Mouse (Mus musculus) T-cell, adult 2 months (primary cell): ENCODE measurements around the gene Irf8.
A peak's percentile ranks its signal among the peaks of the same experiment; 100 is the strongest.

Experiments
- DNase-seq: peaks from one replicate; pipeline ENCODE4 v3.0.0; 2022; ENCODE audit warnings: low spot score

Irf8 gene

GRCm38 (mm10) chr8:120735770-120736481 lies at the start of gene Irf8:
Irf8 (plus strand) TSS chr8:120736358.
- DNase-seq, result peak; percentile 86

GRCm38 (mm10) chr8:120686576-120686975 lies 49.6 kb upstream of the Irf8 start:
- no peak for DNase-seq

- no peak for DNase-seq
Measured at GRCm38 (mm10) chr8:120687786-120688185, 48.4 kb upstream of the Irf8 start.

DNA sequence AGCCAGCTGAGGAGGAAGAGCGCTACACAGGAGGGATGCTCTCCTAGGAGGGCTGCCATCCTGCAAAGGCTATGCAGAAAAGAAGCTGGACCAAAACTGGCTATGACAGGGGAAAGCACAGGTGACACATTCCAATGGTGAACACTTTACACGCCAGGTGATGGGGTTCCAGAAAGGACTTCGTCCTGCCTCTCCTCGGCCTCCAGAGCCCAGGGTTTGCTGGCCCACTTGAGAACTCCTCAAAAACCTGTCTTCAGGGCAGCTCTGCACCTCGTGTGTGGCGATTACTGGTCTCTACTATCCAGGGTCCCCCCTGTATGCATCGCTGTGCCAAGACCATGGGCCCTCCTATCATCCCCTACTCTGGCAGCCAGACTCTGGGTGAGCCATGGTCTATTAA lies 47.6 kb upstream of the Irf8 start:
- DNase-seq, result no peak

GRCm38 (mm10) chr8:120692934-120693333 lies 43.2 kb upstream of the Irf8 start:
- no peak for DNase-seq

- DNase-seq, result no peak
Measured at GRCm38 (mm10) chr8:120693861-120694493, 42.2 kb upstream of the Irf8 start.

DNA sequence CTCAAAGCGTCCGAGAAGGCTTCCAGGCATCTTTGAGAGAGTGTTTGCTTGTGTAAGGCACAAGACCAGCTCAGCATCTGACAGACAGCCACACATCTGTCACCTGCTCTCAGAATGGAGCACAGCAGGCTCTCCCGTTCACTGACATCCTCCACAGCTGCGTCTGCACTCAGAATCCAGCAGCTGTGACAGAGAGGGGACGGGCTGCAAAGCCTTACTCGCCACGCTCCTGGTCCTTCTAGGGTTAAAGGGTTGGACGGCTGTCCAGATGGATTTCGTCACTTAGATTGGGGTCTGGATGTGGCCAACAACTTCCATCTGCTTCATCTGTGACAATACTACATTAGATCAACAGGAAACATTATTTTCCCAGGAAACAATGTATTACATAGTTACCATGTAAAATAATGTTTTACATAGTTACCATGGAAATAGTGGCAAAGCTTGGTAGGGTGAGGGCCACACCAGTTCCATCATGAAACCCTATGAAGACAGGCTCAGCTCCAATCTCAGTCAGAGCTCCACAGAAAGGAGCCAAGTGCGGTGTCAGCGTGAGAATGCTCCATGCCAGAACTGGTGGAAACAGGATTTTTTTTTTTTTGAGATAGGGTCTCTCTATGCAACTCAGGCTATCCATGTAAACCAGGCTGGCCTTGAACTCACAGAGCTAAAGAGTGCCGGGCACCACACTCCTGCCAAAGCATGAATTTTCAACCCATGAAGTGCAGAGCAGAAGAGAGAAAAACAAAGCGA lies 39.6 kb upstream of the Irf8 start:
- no peak for DNase-seq

DNA sequence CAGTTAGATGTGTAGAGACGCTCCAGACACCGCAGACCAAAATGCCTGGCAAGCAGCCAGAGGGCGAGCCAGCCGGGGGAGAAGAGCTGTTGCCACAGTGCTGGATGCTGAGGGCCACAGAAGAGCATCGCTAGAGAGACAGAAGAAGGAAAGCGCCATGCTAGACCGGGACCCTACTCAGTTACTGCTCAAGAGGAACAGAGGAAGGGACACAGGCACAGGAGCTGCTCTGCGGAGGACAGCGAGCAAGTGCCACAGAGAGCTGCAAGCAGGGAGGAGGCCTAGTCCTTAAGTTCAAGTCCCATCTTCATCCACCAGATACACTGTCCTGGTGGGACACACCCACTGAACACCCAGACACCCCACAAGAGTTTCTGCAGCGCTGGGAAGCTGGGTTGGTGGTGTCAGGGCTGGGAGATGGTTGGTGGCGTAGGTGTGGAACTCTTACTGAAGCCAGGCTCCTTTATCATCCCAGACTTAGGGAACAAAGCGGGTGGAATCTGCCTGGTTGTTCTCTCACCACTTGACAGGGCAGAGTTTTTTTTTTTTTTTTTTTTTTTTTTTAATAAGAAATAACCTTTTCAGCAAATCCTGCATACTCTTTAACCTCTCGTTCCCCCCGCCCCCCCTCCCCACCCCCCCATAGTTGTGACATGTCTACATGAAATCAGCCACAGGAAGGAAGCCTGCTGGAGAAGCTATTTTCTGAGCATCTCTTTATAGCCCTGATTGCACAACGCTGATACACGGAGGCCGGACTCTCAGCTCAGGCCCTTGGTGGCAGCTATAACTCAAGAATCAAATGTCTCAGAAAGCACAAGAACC lies 38.8 kb upstream of the Irf8 start:
- DNase-seq, result peak; percentile 58

DNA sequence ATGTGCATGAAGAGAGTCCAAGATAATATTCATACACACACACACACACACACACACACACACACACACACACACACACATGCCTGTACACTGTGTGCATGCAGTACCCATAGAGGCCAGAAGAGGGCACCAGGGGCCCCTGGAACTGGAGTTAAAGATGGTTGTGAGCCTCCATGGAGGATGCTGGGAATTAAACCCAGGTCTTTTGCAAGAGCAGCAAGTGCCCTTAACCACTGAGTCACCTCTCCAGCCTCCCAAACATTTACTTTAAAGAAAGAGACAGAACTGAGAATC lies 38.2 kb upstream of the Irf8 start:
- peak; percentile 34 for DNase-seq

DNA sequence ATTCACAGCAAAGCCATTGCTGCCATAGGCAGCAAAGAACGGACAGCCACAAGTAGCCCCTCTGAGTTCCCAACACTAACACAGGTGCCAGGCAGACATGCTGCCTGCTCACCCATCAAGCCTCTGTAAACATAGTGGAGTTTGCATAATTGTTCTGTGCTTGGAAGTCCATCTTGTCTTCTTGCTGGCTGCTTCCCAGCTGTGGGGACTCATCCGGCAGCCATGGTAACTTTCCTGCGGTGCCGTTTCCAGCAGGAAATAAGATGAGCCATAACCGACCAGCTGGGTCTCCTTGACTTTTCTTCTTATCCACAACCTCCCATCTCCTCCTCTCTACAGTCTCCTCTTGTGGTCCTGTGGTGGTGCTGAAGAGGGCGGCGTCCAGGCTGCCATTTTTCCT lies 37.7 kb upstream of the Irf8 start:
- no peak for DNase-seq

- DNase-seq, result no peak
Measured at GRCm38 (mm10) chr8:120699079-120699478, 37.1 kb upstream of the Irf8 start.

- no peak for DNase-seq
Measured at GRCm38 (mm10) chr8:120699565-120699964, 36.6 kb upstream of the Irf8 start.

DNA sequence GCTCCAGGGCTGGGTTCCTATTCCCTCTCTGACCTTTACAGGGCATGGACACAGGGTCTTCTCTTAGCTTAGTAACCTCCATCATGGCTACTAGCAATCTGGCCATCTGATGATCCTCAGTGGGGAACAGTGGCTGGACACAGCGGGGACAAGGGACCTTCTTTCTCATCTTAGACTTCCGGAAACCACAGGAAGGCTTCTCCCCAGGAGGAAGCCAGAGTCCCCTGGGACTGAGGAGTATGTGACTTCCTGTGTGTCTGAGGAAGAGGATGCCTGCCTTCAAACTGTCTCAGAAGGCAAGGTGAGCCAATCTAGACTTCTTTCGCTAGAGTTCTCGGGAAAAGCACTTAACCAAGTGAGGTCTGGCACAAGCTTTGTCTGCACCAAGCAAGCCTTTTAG lies 36.1 kb upstream of the Irf8 start:
- DNase-seq, result no peak

DNA sequence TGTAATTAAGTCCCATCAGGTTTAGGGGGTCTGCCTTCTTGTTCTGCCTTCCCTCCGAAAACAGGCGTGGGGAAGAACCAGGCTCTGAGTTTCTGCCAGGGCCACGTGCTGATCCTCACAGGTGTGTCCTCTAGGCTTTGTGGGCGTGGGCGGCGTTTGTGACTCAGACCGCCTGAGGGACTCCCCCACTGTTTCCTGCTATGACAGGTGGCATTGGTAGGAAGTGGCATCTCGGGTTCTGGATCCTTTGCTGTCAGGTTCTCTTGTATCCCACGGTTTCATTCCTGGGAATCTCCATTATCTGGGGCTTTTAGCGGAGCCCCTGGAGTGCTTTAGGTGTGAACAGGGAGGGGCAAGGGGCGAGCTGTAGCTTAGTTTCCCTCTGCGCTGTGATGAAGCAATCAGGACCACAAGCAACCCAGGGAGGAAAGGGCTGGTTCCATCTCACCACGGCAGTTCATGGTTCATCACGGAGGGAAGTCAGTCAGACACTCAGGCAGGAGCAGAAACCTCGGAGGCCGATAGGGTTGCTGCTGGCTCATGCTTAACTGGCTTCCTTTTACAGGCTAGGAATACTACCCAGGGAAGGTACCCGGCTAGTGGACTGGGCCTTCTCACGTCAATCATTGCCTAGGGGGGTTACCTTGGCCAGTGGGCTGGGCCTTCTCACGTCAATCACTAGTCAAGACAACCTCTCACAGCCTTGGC lies 34.2 kb upstream of the Irf8 start:
- DNase-seq, result peak; percentile 78

DNA sequence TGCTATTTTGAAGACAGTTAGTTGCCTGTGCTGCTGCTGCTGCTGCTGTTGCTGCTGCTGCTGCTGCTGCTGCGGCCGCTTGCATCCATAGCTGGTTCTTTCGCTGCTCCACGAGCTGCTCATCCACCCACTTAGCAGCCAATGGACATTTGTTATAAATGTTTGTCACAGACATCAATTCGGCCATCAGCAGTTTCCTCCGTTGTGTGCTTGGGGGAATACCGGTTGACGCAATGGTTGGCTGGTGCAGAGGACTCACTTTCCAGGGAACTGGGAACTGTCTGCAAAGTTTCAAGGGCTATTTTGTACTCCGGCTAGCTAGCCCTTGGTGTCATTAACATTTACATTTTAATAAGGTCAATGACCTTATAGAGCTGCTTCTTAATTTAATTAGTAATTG lies 32.0 kb upstream of the Irf8 start:
- DNase-seq, result no peak

DNA sequence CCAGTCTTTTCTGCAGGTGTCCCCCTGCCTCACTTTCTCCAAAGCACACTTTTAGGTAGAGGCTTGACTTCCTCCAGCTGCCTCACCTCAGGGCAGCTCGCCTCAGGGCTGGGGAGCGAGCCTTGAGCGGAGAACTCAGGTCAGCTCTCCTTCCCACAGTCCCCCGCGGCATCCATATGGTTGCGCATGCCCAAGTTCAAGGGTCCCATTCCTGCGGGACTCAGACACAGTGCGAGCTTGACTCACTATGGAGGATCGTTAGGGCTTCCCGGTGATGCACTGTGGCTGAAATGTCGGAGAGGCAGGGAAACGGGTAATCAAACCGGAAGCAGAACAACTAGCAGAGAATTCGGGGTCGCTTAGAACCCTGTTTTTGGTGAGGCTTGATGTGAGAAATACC lies 31.0 kb upstream of the Irf8 start:
- no peak for DNase-seq

DNA sequence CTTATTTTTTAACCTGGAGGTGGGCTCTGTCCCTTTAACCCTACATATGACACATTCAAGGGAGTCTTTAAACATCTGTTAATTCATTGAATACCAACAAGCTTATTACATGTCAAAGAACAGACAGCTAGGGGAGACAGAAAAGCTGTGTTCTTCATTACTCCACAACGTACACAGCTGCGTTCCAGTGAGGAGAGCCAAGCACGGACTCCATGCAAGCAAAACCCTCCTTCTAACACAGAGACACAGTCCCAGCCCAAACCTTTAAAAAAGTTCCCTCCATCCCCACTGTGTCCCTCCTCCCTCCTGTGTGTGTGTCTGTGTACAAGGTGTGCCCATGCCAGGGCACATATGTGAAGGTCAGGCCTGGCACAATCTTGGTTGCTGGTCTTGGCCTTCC lies 30.0 kb upstream of the Irf8 start:
- DNase-seq, result no peak

- no peak for DNase-seq
Measured at GRCm38 (mm10) chr8:120709176-120709575, 27.0 kb upstream of the Irf8 start.

GRCm38 (mm10) chr8:120715200-120715599 lies 21.0 kb upstream of the Irf8 start:
- no peak for DNase-seq

DNA sequence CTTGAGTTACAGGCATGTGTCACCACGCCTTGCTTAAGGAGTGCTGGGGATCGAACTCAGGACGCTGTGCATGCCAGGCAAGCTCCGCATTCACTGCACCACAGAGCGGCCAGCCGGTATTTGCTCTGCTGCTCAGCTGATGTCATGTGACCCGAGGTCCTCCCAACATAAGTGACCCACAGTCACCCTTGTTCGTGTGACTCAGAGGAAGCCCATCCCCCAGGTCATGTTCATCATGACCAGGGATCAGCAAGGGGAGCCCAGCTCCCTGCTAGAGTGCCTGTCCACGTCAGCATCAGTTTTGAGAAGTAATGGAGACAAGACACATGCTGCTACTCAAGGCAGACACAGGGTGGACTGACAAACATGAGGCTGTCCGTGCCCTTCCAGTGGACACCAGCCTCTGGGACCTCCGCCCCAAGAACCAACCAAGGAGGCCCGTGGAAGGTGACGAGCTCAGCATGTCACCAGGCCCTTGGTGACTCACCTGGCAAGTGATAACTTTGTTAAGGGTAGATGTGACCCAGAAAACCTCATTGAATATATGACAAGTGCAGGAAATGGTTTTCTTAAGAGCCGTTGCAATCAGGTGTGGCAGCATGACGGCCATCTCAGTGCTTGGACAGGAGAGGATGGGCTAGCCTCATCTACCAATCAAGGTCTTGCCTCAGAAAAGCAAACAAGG lies 20.0 kb upstream of the Irf8 start:
- DNase-seq, result no peak

- no peak for DNase-seq
Measured at GRCm38 (mm10) chr8:120719586-120720236, 16.4 kb upstream of the Irf8 start.
